19 mouse cellular contexts compared by ENCODE assay signal in the genomic region with DNA sequence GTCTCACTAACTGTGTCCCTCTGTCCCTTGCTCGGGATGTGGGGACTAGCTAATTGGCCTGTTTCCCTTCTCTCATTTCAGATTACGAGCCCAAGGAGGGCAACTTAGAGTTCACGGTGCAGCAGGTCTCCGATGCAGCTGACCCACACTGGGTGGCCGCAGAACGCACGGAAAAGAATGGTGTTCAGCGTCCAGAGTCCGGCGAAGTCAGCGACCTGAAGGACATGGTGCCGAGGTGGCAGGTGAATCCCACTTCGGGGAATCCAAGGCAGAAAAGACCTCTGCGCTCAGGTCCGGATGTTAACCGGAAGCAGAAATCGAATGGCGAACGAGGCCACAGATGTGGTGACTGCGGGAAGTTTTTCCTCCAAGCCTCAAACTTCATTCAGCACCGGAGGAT.
"Had no signal": no experiment of that assay in that cellular context is flagged by ENCODE, and none has a peak within 500 bp of the region (broad histone marks: within the 10 kb centered on the region; RNA-seq: fewer than 3 reads in every experiment).

No protein-coding gene starts in this region.

- H3K4me2 ChIP-seq: limb, embryonic 13.5 days; lung, embryonic 14.5 days; neural tube, embryonic 15.5 days had no signal

- H3K4me1 ChIP-seq: limb, embryonic 13.5 days; midbrain, embryonic 10.5 days; neural tube, embryonic 15.5 days had no signal

- H3K27me3 ChIP-seq: limb, embryonic 13.5 days; neural tube, embryonic 15.5 days had no signal

- H3K27ac ChIP-seq: layer of hippocampus, adult 2 months; limb, embryonic 13.5 days; liver, embryonic 14.5 days; midbrain, embryonic 10.5 days; neural tube, embryonic 15.5 days; stomach, postnatal 0 days had no signal

- H3K9ac ChIP-seq: limb, embryonic 13.5 days; liver, embryonic 14.5 days; lung, embryonic 14.5 days; neural tube, embryonic 15.5 days had no signal

- H3K9me3 ChIP-seq: limb, embryonic 13.5 days; midbrain, embryonic 10.5 days; neural tube, embryonic 15.5 days had no signal

- DNase-seq: kidney, postnatal 10 days; kidney, postnatal 4 days; left cerebral cortex, postnatal 4 days; lung, embryonic 14.5 days; lung, postnatal 10 days; lung, postnatal 4 days; midbrain, embryonic 14.5 days; right cerebral cortex, adult 18-20 months; right cerebral cortex, postnatal 25 days; thymus, adult 2 months; thymus, postnatal 25 days had no signal

- H3K4me3 ChIP-seq: layer of hippocampus, adult 2 months; limb, embryonic 13.5 days; midbrain, embryonic 10.5 days; myocyte; neural tube, embryonic 15.5 days had no signal

- ATAC-seq: inflammation-experienced regulatory T-cells, adult 6 months had no signal
